In genomic region chr4:131897787-131898186, GRCm38 (mm10) we compare ENCODE assay signal across 20 mouse cellular contexts. TPM values are rescaled to one million over a fixed set of nuclear protein-coding genes. Genes with fewer than 3 reads are reported as not detected.
DNase-seq lines count a peak whose midpoint lies in the region; ATAC-seq and TF ChIP-seq lines count a peak whose summit lies in the region.
"Had no signal": no experiment of that assay in that cellular context is flagged by ENCODE, and none has a peak within 500 bp of the region (broad histone marks: within the 10 kb centered on the region; RNA-seq: fewer than 3 reads in every experiment).

No protein-coding gene starts in this region.

- H3K9ac ChIP-seq in kidney, embryonic 14.5 days (ENCODE audit: low read depth, low read length): no peak overlapping the region
- H3K9ac ChIP-seq in intestine, embryonic 16.5 days (ENCODE audit: low read depth, low read length): no peak overlapping the region
- H3K9ac ChIP-seq: heart, embryonic 15.5 days had no signal

- no peak for TF ChIP-seq POLR2A in kidney, adult 2 months (IDR thresholded peaks at IDR 0.05; ENCODE audit: low read depth, low read length)

- no peaks in the 10 kb centered on the region for H3K27me3 ChIP-seq in kidney, adult 2 months (replicated peaks; ENCODE audit: control insufficient read depth, insufficient read depth, low read length)
- H3K27me3 ChIP-seq in kidney, embryonic 14.5 days (ENCODE audit: control insufficient read depth, insufficient read depth, low read length): no peaks in the 10 kb centered on the region
- no peaks in the 10 kb centered on the region for H3K27me3 ChIP-seq in intestine, embryonic 16.5 days (replicated peaks; ENCODE audit: control insufficient read depth, insufficient read depth, low read length)
- H3K27me3 ChIP-seq: heart, embryonic 15.5 days had no signal

- H3K9me3 ChIP-seq in kidney, embryonic 14.5 days (ENCODE audit: control insufficient read depth, low read length): no peaks in the 10 kb centered on the region
- H3K9me3 ChIP-seq in intestine, embryonic 16.5 days (ENCODE audit: control insufficient read depth, low read length): no peaks in the 10 kb centered on the region
- H3K9me3 ChIP-seq: heart, embryonic 15.5 days; hindbrain, embryonic 10.5 days; midbrain, embryonic 10.5 days had no signal

- H3K4me1 ChIP-seq in kidney, adult 2 months (ENCODE audit: control insufficient read depth, insufficient read depth, low read length): peaks cover 9% of the 10 kb centered on the region
- no peaks in the 10 kb centered on the region for H3K4me1 ChIP-seq in kidney, embryonic 14.5 days (ENCODE audit: control insufficient read depth, insufficient read depth, low read length)
- H3K4me1 ChIP-seq in intestine, embryonic 16.5 days (ENCODE audit: control insufficient read depth, insufficient read depth, low read length): no peaks in the 10 kb centered on the region
- H3K4me1 ChIP-seq: hindbrain, embryonic 10.5 days; midbrain, embryonic 10.5 days had no signal

- intact Hi-C loops in heart, postnatal 36 days (cut with DNase I): no loop called here
- intact Hi-C loops in left cerebral cortex, postnatal 4 days (cut with DNase I): no loop called here

- TF ChIP-seq CTCF in kidney, adult 2 months (conservative IDR thresholded peaks at IDR 0.05; ENCODE audit: insufficient read depth, insufficient read length, low read depth, low read length): no peak

- no peak overlapping the region for H3K4me2 ChIP-seq in kidney, embryonic 14.5 days (replicated peaks; ENCODE audit: low read depth, low read length)
- H3K4me2 ChIP-seq in intestine, embryonic 16.5 days (ENCODE audit: low read depth, low read length): no peak overlapping the region
- H3K4me2 ChIP-seq: heart, embryonic 15.5 days had no signal

- ATAC-seq in kidney, embryonic 14.5 days (ENCODE audit: low FRiP score, low TSS enrichment): no peak
- ATAC-seq in intestine, embryonic 16.5 days: peak; percentile 93
- ATAC-seq: forebrain, embryonic 16.5 days had no signal

- H3K4me3 ChIP-seq in kidney, adult 2 months (ENCODE audit: insufficient read depth, low read depth, low read length): no peak overlapping the region
- H3K4me3 ChIP-seq in kidney, embryonic 14.5 days (ENCODE audit: low read length): no peak overlapping the region
- H3K4me3 ChIP-seq in intestine, embryonic 16.5 days (ENCODE audit: low read length): no peak overlapping the region
- H3K4me3 ChIP-seq: erythroblast, embryonic 14.5 days; heart, adult 2 months; heart, embryonic 15.5 days; hindbrain, embryonic 10.5 days; left cerebral cortex, adult 2 months; midbrain, embryonic 10.5 days had no signal

- DNase-seq in kidney, adult 2 months: peak; percentile 89
- DNase-seq in kidney, postnatal 14 days: peak; percentile 81
- peak; percentile 85 for DNase-seq in lung, postnatal 25 days (ENCODE audit: low spot score)
- DNase-seq in adrenal gland, postnatal 10 days: no peak
- DNase-seq in heart, postnatal 36 days: no peak
- DNase-seq in left cerebral cortex, postnatal 4 days: no peak
- DNase-seq: adrenal gland, postnatal 25 days; cerebellum, adult 18-20 months; heart, adult 2 months had no signal

- WGBS in kidney, adult 2 months: 67% methylated on average over 8 of the region's 8 CpGs
- 94% methylated on average over 8 of the region's 8 CpGs for WGBS in kidney, embryonic 14.5 days
- 87% methylated on average over 8 of the region's 8 CpGs for WGBS in intestine, embryonic 16.5 days

- peaks cover 13% of the 10 kb centered on the region for H3K36me3 ChIP-seq in kidney, adult 2 months (ENCODE audit: control insufficient read depth, insufficient read depth, low read length)
- peaks cover 82% of the 10 kb centered on the region for H3K36me3 ChIP-seq in kidney, embryonic 14.5 days (ENCODE audit: control insufficient read depth, insufficient read depth, low read length)
- peaks cover 33% of the 10 kb centered on the region for H3K36me3 ChIP-seq in intestine, embryonic 16.5 days (ENCODE audit: control insufficient read depth, insufficient read depth, low read length)

- H3K27ac ChIP-seq in kidney, adult 2 months (ENCODE audit: insufficient read depth, low read depth, low read length): peak overlapping the region; percentile 80
- no peak overlapping the region for H3K27ac ChIP-seq in kidney, embryonic 14.5 days (ENCODE audit: low read depth, low read length)
- no peak overlapping the region for H3K27ac ChIP-seq in intestine, embryonic 16.5 days (ENCODE audit: low read length)
- H3K27ac ChIP-seq: heart, embryonic 15.5 days; hindbrain, embryonic 10.5 days; left cerebral cortex, adult 2 months; midbrain, embryonic 10.5 days had no signal

RNA-seq across cellular contexts. Expression of gene Tmem200b, which starts 23.8 kb away (rescaled TPM):
- 11.3 and 17.0 TPM in 2 replicates for polyA plus RNA-seq in kidney, adult 2 months (2012; rRNA removed)
- 1.8 and 2.1 TPM in 2 replicates for polyA plus RNA-seq in kidney, embryonic 14.5 days (2014; fragmentation: Nextera tagmentation; extraction: Ambion mirVana)
- 0.18 and 0.20 TPM in 2 replicates for polyA plus RNA-seq in intestine, embryonic 16.5 days (2015; fragmentation: Nextera tagmentation; extraction: Ambion mirVana)
- total RNA-seq in adrenal gland, postnatal 10 days (2021): 1 to 10 TPM; 7.4 to 9.4 TPM
- total RNA-seq in heart, postnatal 36 days (2021): 1 to 10 TPM; 6.5 to 8.6 TPM
- total RNA-seq in left cerebral cortex, postnatal 4 days (2021): 1 to 10 TPM; 1.2 to 1.6 TPM
- total RNA-seq: common myeloid progenitor, adult 5-6 weeks; monocyte, adult 5-6 weeks had no signal
- polyA plus RNA-seq: erythroblast, embryonic 14.5 days; forebrain, embryonic 16.5 days; neural tube, embryonic 14.5 days had no signal

RNA-seq across cellular contexts. Expression of gene Srsf4, which starts 24.4 kb away (rescaled TPM):
- 32.5 and 35.1 TPM in 2 replicates for polyA plus RNA-seq in kidney, adult 2 months (2012; rRNA removed)
- 82.4 and 118 TPM in 2 replicates for polyA plus RNA-seq in kidney, embryonic 14.5 days (2014; fragmentation: Nextera tagmentation; extraction: Ambion mirVana)
- 68.6 and 75.2 TPM in 2 replicates for polyA plus RNA-seq in intestine, embryonic 16.5 days (2015; fragmentation: Nextera tagmentation; extraction: Ambion mirVana)
- 10 to 100 TPM; 65.9 to 68.7 TPM for total RNA-seq in adrenal gland, postnatal 10 days (2021)
- 10 to 100 TPM; 33.5 to 35.3 TPM for total RNA-seq in heart, postnatal 36 days (2021)
- 10 to 100 TPM; 87.7 to 90.4 TPM for total RNA-seq in left cerebral cortex, postnatal 4 days (2021)

RNA-seq across cellular contexts. Expression of gene Mecr, which starts 54.5 kb away (rescaled TPM):
- 64.5 and 67.4 TPM in 2 replicates for polyA plus RNA-seq in kidney, adult 2 months (2012; rRNA removed)
- 40.9 and 46.6 TPM in 2 replicates for polyA plus RNA-seq in kidney, embryonic 14.5 days (2014; fragmentation: Nextera tagmentation; extraction: Ambion mirVana)
- polyA plus RNA-seq in intestine, embryonic 16.5 days (2015; fragmentation: Nextera tagmentation; extraction: Ambion mirVana): 81.6 and 86.6 TPM in 2 replicates
- total RNA-seq in adrenal gland, postnatal 10 days (2021): 100 to 1,000 TPM; 144 to 154 TPM
- 10 to 100 TPM; 28.2 TPM for total RNA-seq in heart, postnatal 36 days (2021)
- 10 to 100 TPM; 36.9 to 38.2 TPM for total RNA-seq in left cerebral cortex, postnatal 4 days (2021)

RNA-seq across cellular contexts. Expression of gene Ptpru, which starts 59.7 kb away (rescaled TPM):
- polyA plus RNA-seq in kidney, adult 2 months (2012; rRNA removed): 19.5 and 22.0 TPM in 2 replicates
- 17.0 and 25.2 TPM in 2 replicates for polyA plus RNA-seq in kidney, embryonic 14.5 days (2014; fragmentation: Nextera tagmentation; extraction: Ambion mirVana)
- polyA plus RNA-seq in intestine, embryonic 16.5 days (2015; fragmentation: Nextera tagmentation; extraction: Ambion mirVana): 4.7 and 4.8 TPM in 2 replicates
- 10 to 100 TPM; 27.0 to 33.8 TPM for total RNA-seq in adrenal gland, postnatal 10 days (2021)
- 1 to 10 TPM; 4.3 to 5.9 TPM for total RNA-seq in heart, postnatal 36 days (2021)
- 10 to 100 TPM; 44.0 to 54.1 TPM for total RNA-seq in left cerebral cortex, postnatal 4 days (2021)
- total RNA-seq: monocyte, adult 5-6 weeks had no signal

Comparison
In these comparisons a context has a peak if more than half of its experiments do, and no peak if none do; other contexts are left out.
1. DNase-seq: peak in kidney, adult 2 months (single experiment), kidney, postnatal 14 days (single experiment) and lung, postnatal 25 days (single experiment); none in adrenal gland, postnatal 10 days (single experiment), heart, postnatal 36 days (0 of 2) and left cerebral cortex, postnatal 4 days (single experiment).